Mouse (Mus musculus): Measurements from ENCODE around the gene Dlg2. TPM values are rescaled to one million over a fixed set of nuclear protein-coding genes. Genes with fewer than 3 reads are reported as not detected.

Dlg2 gene
- polyA plus RNA-seq, 1 experiment from 2014 or later: 8.1 TPM

GRCm38 (mm10) chr7:91456796-91457195 is 980.3 kb downstream of the Dlg2 start:
- H3K9me3 ChIP-seq: no peaks in the 10 kb centered on the region
- no peaks in the 10 kb centered on the region for H3K4me1 ChIP-seq
- no peak overlapping the region for H3K4me3 ChIP-seq
- WGBS: 16% methylated on average over 1 of the region's 1 CpGs
- no peaks in the 10 kb centered on the region for H3K36me3 ChIP-seq
- H3K27ac ChIP-seq: no peak overlapping the region
- H3K4me2 ChIP-seq (replicated peaks): no peak overlapping the region
- H3K9ac ChIP-seq: no peak overlapping the region
- H3K27me3 ChIP-seq (replicated peaks): no peaks in the 10 kb centered on the region
- 0 out of 2 replicates have a peak, but pooled peaks have one; percentile 45 for ATAC-seq (ENCODE audit: low FRiP score, low read depth)

GRCm38 (mm10) chr7:91457207-91457606 is 980.7 kb downstream of the Dlg2 start:
- H3K4me1 ChIP-seq: no peaks in the 10 kb centered on the region
- ATAC-seq (ENCODE audit: low FRiP score, low read depth): peak; percentile 74
- no peak overlapping the region for H3K4me2 ChIP-seq (replicated peaks)
- no peak overlapping the region for H3K27ac ChIP-seq
- no peaks in the 10 kb centered on the region for H3K9me3 ChIP-seq
- no peaks in the 10 kb centered on the region for H3K27me3 ChIP-seq (replicated peaks)
- H3K4me3 ChIP-seq: no peak overlapping the region
- H3K9ac ChIP-seq: no peak overlapping the region
- 2% methylated on average over 1 of the region's 1 CpGs for WGBS
- H3K36me3 ChIP-seq: no peaks in the 10 kb centered on the region

GRCm38 (mm10) chr7:91461352-91461751 is 984.9 kb downstream of the Dlg2 start:
- Histone ChIP-seq H3K9me3 (no peaks in the 10 kb centered on the region), H3K27ac (no peak overlapping the region), H3K4me2 (replicated peaks) (no peak overlapping the region), H3K4me1 (no peaks in the 10 kb centered on the region), H3K9ac (no peak overlapping the region), H3K27me3 (replicated peaks) (no peaks in the 10 kb centered on the region), H3K36me3 (no peaks in the 10 kb centered on the region), H3K4me3 (no peak overlapping the region)
- WGBS: 73% methylated on average over 3 of the region's 3 CpGs
- ATAC-seq (ENCODE audit: low FRiP score, low read depth): 0 out of 2 replicates have a peak, but pooled peaks have one; percentile 35

GRCm38 (mm10) chr7:91463256-91463655 is 986.8 kb downstream of the Dlg2 start:
- no peaks in the 10 kb centered on the region for H3K4me1 ChIP-seq
- H3K36me3 ChIP-seq: no peaks in the 10 kb centered on the region
- no peak overlapping the region for H3K4me2 ChIP-seq (replicated peaks)
- no peak overlapping the region for H3K4me3 ChIP-seq
- 47% methylated on average over 7 of the region's 7 CpGs for whole genome bisulfite sequencing
- no peaks in the 10 kb centered on the region for H3K27me3 ChIP-seq (replicated peaks)
- no peaks in the 10 kb centered on the region for H3K9me3 ChIP-seq
- ATAC-seq (ENCODE audit: low FRiP score, low read depth): no peak
- no peak overlapping the region for H3K9ac ChIP-seq
- H3K27ac ChIP-seq: 0 out of 2 replicates have a peak overlapping the region, but pooled peaks have one; percentile 3

GRCm38 (mm10) chr7:91467061-91467460 is 990.6 kb downstream of the Dlg2 start:
- 85% methylated on average over 3 of the region's 3 CpGs for WGBS
- Histone ChIP-seq H3K4me3 (no peak overlapping the region), H3K4me1 (no peaks in the 10 kb centered on the region), H3K9ac (no peak overlapping the region), H3K36me3 (no peaks in the 10 kb centered on the region), H3K9me3 (no peaks in the 10 kb centered on the region), H3K4me2 (replicated peaks) (no peak overlapping the region), H3K27me3 (replicated peaks) (no peaks in the 10 kb centered on the region), H3K27ac (no peak overlapping the region)
- no peak for ATAC-seq (ENCODE audit: low FRiP score, low read depth)

GRCm38 (mm10) chr7:91479145-91479544 is 1002.7 kb downstream of the Dlg2 start:
- no peak for ATAC-seq (ENCODE audit: low FRiP score, low read depth)
- no peak overlapping the region for H3K9ac ChIP-seq
- 83% methylated on average over 3 of the region's 3 CpGs for WGBS

GRCm38 (mm10) chr7:91481574-91482197 is 1005.2 kb downstream of the Dlg2 start:
- no peak for ATAC-seq (ENCODE audit: low FRiP score, low read depth)
- Histone ChIP-seq H3K9me3 (no peaks in the 10 kb centered on the region), H3K27me3 (replicated peaks) (no peaks in the 10 kb centered on the region), H3K36me3 (no peaks in the 10 kb centered on the region), H3K27ac (no peak overlapping the region), H3K4me3 (no peak overlapping the region), H3K4me1 (no peaks in the 10 kb centered on the region), H3K4me2 (replicated peaks) (no peak overlapping the region), H3K9ac (no peak overlapping the region)
- 83% methylated on average over 1 of the region's 1 CpGs for WGBS

More at GRCm38 (mm10) chr7:91479145-91479544, 1002.7 kb downstream of the Dlg2 start:
- no peak overlapping the region for H3K4me2 ChIP-seq (replicated peaks)
- no peak overlapping the region for H3K4me3 ChIP-seq
- no peak overlapping the region for H3K27ac ChIP-seq
- H3K27me3 ChIP-seq (replicated peaks): no peaks in the 10 kb centered on the region
- no peaks in the 10 kb centered on the region for H3K9me3 ChIP-seq
- H3K36me3 ChIP-seq: no peaks in the 10 kb centered on the region
- no peaks in the 10 kb centered on the region for H3K4me1 ChIP-seq

- 42% methylated on average over 3 of the region's 3 CpGs for WGBS
- no peak for ATAC-seq (ENCODE audit: low FRiP score, low read depth)
Measured at GRCm38 (mm10) chr7:91493234-91493633, 1016.8 kb downstream of the Dlg2 start.

GRCm38 (mm10) chr7:91495526-91495925 is 1019.1 kb downstream of the Dlg2 start:
- no peak overlapping the region for H3K4me3 ChIP-seq
- H3K4me2 ChIP-seq (replicated peaks): no peak overlapping the region
- 79% methylated on average over 5 of the region's 5 CpGs for WGBS
- H3K9me3 ChIP-seq: no peaks in the 10 kb centered on the region
- ATAC-seq (ENCODE audit: low FRiP score, low read depth): no peak
- H3K27me3 ChIP-seq (replicated peaks): no peaks in the 10 kb centered on the region
- no peaks in the 10 kb centered on the region for H3K4me1 ChIP-seq
- no peaks in the 10 kb centered on the region for H3K36me3 ChIP-seq
- no peak overlapping the region for H3K9ac ChIP-seq
- no peak overlapping the region for H3K27ac ChIP-seq

More at GRCm38 (mm10) chr7:91493234-91493633, 1016.8 kb downstream of the Dlg2 start:
- Histone ChIP-seq H3K9ac (no peak overlapping the region), H3K4me1 (no peaks in the 10 kb centered on the region), H3K27ac (no peak overlapping the region), H3K4me3 (no peak overlapping the region), H3K4me2 (replicated peaks) (no peak overlapping the region), H3K9me3 (no peaks in the 10 kb centered on the region), H3K36me3 (no peaks in the 10 kb centered on the region), H3K27me3 (replicated peaks) (no peaks in the 10 kb centered on the region)

GRCm38 (mm10) chr7:91511119-91511518 is 1034.6 kb downstream of the Dlg2 start:
- Histone ChIP-seq H3K27me3 (replicated peaks) (no peaks in the 10 kb centered on the region), H3K36me3 (no peaks in the 10 kb centered on the region), H3K9me3 (no peaks in the 10 kb centered on the region), H3K27ac (no peak overlapping the region), H3K9ac (no peak overlapping the region), H3K4me1 (no peaks in the 10 kb centered on the region), H3K4me2 (replicated peaks) (no peak overlapping the region), H3K4me3 (no peak overlapping the region)
- 78% methylated on average over 1 of the region's 1 CpGs for WGBS
- ATAC-seq (ENCODE audit: low FRiP score, low read depth): no peak

GRCm38 (mm10) chr7:91514445-91514844 is 1038.0 kb downstream of the Dlg2 start:
- WGBS: 62% methylated on average over 3 of the region's 3 CpGs
- Histone ChIP-seq H3K4me2 (replicated peaks) (no peak overlapping the region), H3K27ac (no peak overlapping the region), H3K36me3 (no peaks in the 10 kb centered on the region), H3K4me1 (no peaks in the 10 kb centered on the region), H3K4me3 (no peak overlapping the region), H3K9ac (no peak overlapping the region), H3K27me3 (replicated peaks) (no peaks in the 10 kb centered on the region), H3K9me3 (no peaks in the 10 kb centered on the region)
- no peak for ATAC-seq (ENCODE audit: low FRiP score, low read depth)

- H3K4me2 ChIP-seq (replicated peaks): no peak overlapping the region
- no peak for ATAC-seq (ENCODE audit: low FRiP score, low read depth)
- WGBS: 76% methylated on average over 3 of the region's 3 CpGs
- no peak overlapping the region for H3K27ac ChIP-seq
- H3K4me3 ChIP-seq: no peak overlapping the region
- H3K27me3 ChIP-seq (replicated peaks): no peaks in the 10 kb centered on the region
- no peaks in the 10 kb centered on the region for H3K4me1 ChIP-seq
- H3K9me3 ChIP-seq: no peaks in the 10 kb centered on the region
- no peak overlapping the region for H3K9ac ChIP-seq
- no peaks in the 10 kb centered on the region for H3K36me3 ChIP-seq
Measured at GRCm38 (mm10) chr7:91516225-91516624, 1039.8 kb downstream of the Dlg2 start.

- H3K4me2 ChIP-seq (replicated peaks): no peak overlapping the region
- H3K36me3 ChIP-seq: no peaks in the 10 kb centered on the region
- 76% methylated on average over 1 of the region's 1 CpGs for WGBS
- no peak overlapping the region for H3K27ac ChIP-seq
- no peak for ATAC-seq (ENCODE audit: low FRiP score, low read depth)
- no peaks in the 10 kb centered on the region for H3K4me1 ChIP-seq
- H3K27me3 ChIP-seq (replicated peaks): no peaks in the 10 kb centered on the region
- H3K9me3 ChIP-seq: no peaks in the 10 kb centered on the region
- H3K4me3 ChIP-seq: no peak overlapping the region
- H3K9ac ChIP-seq: no peak overlapping the region
Measured at GRCm38 (mm10) chr7:91525859-91526258, 1049.4 kb downstream of the Dlg2 start.

All from neural tube, embryonic 12.5 days (tissue).